Mouse (Mus musculus) limb, embryonic 15.5 days (tissue): ENCODE measurements around the gene Ank3. TPM values are rescaled to one million over a fixed set of nuclear protein-coding genes. Genes with fewer than 3 reads are reported as not detected.

Experiments used
- polyA plus RNA-seq: library from polyadenylated mRNA; unstranded; fragments of >200 nt; fragmentation: Nextera tagmentation; extraction: Ambion mirVana; gene quantifications from 2 replicates; pipeline ENCODE4 v1.2.1, GENCODE M21; 2015

Gene Ank3
- polyA plus RNA-seq, 1 experiment from 2014 or later = 29.1 TPM

Other genes with a start within 250 kb of the Ank3 start
- gene Rhobtb1, start 247.3 kb upstream of the Ank3 start, polyA plus RNA-seq = 27.0 and 31.6 TPM in 2 replicates
- 3.0 and 3.1 TPM in 2 replicates for gene A930033H14Rik, start 185.7 kb upstream of the Ank3 start, polyA plus RNA-seq
- gene Cdk1, start 45.8 kb upstream of the Ank3 start, polyA plus RNA-seq = 348 and 358 TPM in 2 replicates